Mouse (Mus musculus) neural tube, embryonic 13.5 days (tissue): ENCODE data around the gene Glp2r. TPM values are rescaled to one million over a fixed set of nuclear protein-coding genes. Genes with fewer than 3 reads are reported as not detected.

Source experiments
- ATAC-seq: fragments of 200-750 bp; cut with Nextera tagmentation; 2 replicates; pipeline ENCODE4 v1.8.0; 2017; ENCODE audit warnings: low read depth, mild to moderate bottlenecking, moderate TSS enrichment, moderate library complexity
- H3K27ac ChIP-seq: fragments of 300-500 bp; sonication (generic); replicated peaks from 2 replicates; pipeline ENCODE4 v1.5.1; 2015; ENCODE audit warnings: moderate library complexity, mild to moderate bottlenecking, inconsistent platforms
- H3K27me3 ChIP-seq: fragments of 300-500 bp; sonication (generic); 2 replicates; pipeline ENCODE4 v1.6.1; 2015; ENCODE audit warnings: mild to moderate bottlenecking, inconsistent platforms
- H3K36me3 ChIP-seq: fragments of 300-500 bp; sonication (generic); 2 replicates; pipeline ENCODE4 v1.6.1; 2015; ENCODE audit warnings: mild to moderate bottlenecking, inconsistent platforms
- H3K4me1 ChIP-seq: fragments of 300-500 bp; sonication (generic); replicated peaks from 2 replicates; pipeline ENCODE4 v1.6.1; 2015; ENCODE audit warnings: inconsistent platforms
- H3K4me2 ChIP-seq: fragments of 300-500 bp; sonication (generic); 2 replicates; pipeline ENCODE4 v1.6.1; 2015; ENCODE audit warnings: inconsistent platforms, mild to moderate bottlenecking, moderate library complexity
- H3K4me3 ChIP-seq: fragments of 300-500 bp; sonication (generic); 2 replicates; pipeline ENCODE4 v1.5.1; 2015; ENCODE audit warnings: mild to moderate bottlenecking, inconsistent platforms
- H3K9ac ChIP-seq: fragments of 300-500 bp; sonication (generic); 2 replicates; pipeline ENCODE4 v1.6.1; 2015; ENCODE audit warnings: moderate library complexity, mild to moderate bottlenecking, inconsistent platforms
- H3K9me3 ChIP-seq: fragments of 300-500 bp; sonication (generic); 2 replicates; pipeline ENCODE4 v1.6.1; 2016; ENCODE audit warnings: inconsistent platforms
- WGBS: fragments of 180-500 bp; shearing (Covaris S2); methylation state at CpG from one replicate; pipeline ENCODE4 v1.1.7; 2015; 5-methylcytosine and 5-hydroxymethylcytosine counted together
- polyA plus RNA-seq: library from polyadenylated mRNA; unstranded; fragments of >200 nt; fragmentation: Nextera tagmentation; extraction: Ambion mirVana; gene quantifications from 2 replicates; pipeline ENCODE4 v1.2.1, GENCODE M21; 2015

Glp2r gene
- polyA plus RNA-seq, 1 experiment from 2014 or later = 0.15 TPM

DNA sequence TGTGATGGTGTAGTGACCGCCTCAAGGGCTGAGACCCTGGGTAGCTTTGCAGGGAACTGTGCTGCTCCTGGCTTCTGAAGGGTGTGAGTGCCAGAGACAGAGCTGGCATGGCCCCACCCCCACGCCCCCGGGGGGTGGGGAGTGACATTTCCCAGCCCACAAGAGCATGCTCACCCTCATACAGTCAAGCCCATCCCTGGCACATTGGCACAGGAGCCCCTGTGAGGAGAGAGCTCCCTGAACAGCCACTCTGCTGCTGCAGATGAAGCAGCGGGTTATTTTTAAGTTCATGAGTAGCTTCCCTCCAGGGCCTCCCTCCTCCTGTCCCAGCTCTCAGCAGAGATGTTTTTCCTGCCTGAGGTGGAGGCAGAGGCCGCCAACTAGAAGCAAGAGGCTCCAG lies 98.8 kb downstream of the Glp2r start:
- Histone ChIP-seq H3K9ac (no peak overlapping the region), H3K4me1 (0 out of 2 replicates have a peak, but pooled peaks cover 8% of the 10 kb centered on the region), H3K4me3 (no peak overlapping the region), H3K9me3 (no peaks in the 10 kb centered on the region), H3K4me2 (no peak overlapping the region), H3K27ac (no peak overlapping the region), H3K27me3 (no peaks in the 10 kb centered on the region), H3K36me3 (no peaks in the 10 kb centered on the region)
- 74% methylated on average over 5 of the region's 5 CpGs for WGBS
- no peak for ATAC-seq

DNA sequence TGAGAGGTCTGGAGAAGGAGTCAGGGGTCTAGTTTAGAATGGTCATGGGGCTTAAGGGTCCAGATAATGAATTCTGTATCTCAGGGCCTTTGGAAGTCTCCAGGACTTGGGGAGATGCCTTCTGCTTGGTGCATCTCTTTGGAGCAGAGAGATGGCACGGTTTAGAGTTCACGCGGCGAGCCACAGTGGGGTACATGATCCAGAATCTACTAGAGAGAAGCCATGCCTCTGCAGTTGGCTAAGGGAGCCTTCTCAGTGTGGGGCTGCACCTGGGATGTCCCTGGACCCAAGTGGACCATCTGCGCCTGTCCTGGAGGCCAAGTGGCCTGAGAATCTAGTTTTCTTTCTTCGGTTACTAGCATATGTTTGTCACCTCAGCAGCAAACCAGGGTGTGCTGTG lies 100.9 kb downstream of the Glp2r start:
- H3K27me3 ChIP-seq = no peaks in the 10 kb centered on the region
- no peak for ATAC-seq
- 95% methylated on average over 6 of the region's 6 CpGs for WGBS
- no peak overlapping the region for H3K9ac ChIP-seq
- H3K27ac ChIP-seq = no peak overlapping the region
- H3K4me1 ChIP-seq = 0 out of 2 replicates have a peak, but pooled peaks cover 8% of the 10 kb centered on the region
- no peak overlapping the region for H3K4me2 ChIP-seq
- H3K36me3 ChIP-seq = no peaks in the 10 kb centered on the region
- H3K9me3 ChIP-seq = no peaks in the 10 kb centered on the region
- H3K4me3 ChIP-seq = no peak overlapping the region

DNA sequence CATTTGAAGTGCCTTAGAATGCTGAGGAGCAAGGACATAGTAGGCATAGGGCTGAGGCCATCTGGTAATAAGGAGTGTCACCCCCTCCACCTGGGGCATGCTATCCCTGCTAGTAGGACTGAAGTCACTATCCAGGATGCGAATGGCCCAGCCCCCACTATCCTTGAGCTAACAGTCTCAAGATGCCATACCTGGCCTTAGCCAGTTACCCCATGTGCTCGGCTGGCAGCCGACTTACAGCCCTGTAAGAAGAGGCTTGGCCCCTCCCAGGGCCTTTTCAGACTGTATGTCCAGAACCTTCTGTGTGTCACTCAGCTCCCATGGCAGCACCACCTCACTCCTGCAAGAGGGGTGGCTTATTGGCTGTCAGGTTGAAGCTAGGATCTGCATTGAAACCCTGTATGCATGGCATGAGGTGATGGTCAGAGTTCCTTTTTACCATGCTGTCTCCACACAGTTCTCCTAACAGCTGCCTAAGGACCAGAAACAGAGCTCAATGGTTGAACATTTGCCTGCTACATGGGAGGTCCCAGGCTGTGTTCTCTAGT lies 102.4 kb downstream of the Glp2r start:
- no peaks in the 10 kb centered on the region for H3K36me3 ChIP-seq
- H3K9ac ChIP-seq = no peak overlapping the region
- no peak overlapping the region for H3K4me3 ChIP-seq
- H3K27me3 ChIP-seq = no peaks in the 10 kb centered on the region
- WGBS = 93% methylated on average over 3 of the region's 3 CpGs
- no peak overlapping the region for H3K4me2 ChIP-seq
- 0 out of 2 replicates have a peak, but pooled peaks cover 8% of the 10 kb centered on the region for H3K4me1 ChIP-seq
- no peaks in the 10 kb centered on the region for H3K9me3 ChIP-seq
- no peak overlapping the region for H3K27ac ChIP-seq
- ATAC-seq = no peak

DNA sequence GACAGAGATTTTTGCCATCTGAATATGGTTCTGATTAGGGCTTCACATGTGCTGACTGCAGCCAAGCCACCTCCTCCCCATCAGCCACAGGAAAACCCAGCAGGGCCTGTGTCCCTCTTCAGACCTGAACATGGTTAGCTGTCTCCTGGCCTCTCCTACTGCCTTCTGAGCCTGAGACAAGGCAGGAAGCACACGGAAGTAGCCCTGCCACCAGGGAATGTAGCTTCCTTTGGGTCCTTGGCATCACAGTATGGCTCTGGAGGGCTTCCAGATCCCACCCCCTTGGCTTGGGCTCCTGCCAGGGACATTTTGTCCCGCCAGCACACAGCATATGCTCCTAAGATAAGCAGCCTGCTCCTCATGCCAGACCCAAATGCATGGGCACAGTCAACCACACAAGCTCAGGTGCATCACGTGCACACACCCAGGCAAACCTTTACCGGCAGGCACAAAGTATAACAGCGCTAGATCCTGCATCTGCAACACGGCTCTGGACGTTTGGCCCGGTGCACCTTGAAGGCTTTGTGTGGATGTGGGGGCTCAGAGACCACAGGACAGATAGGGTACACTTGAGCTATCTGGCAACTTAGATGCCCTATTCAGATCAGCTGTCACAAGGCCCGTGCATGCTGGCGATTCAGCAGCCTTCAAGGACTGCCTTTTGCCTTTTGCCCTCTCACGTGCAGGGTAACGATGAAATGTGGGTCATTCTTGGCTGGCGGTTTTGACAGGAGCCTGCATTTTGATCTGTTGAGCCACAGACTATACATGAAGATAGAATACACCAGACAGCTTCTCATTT lies 103.2 kb downstream of the Glp2r start:
- Histone ChIP-seq H3K4me2 (no peak overlapping the region), H3K9ac (no peak overlapping the region), H3K4me1 (0 out of 2 replicates have a peak, but pooled peaks cover 8% of the 10 kb centered on the region), H3K4me3 (no peak overlapping the region), H3K9me3 (no peaks in the 10 kb centered on the region), H3K27me3 (no peaks in the 10 kb centered on the region), H3K36me3 (no peaks in the 10 kb centered on the region), H3K27ac (no peak overlapping the region)
- ATAC-seq = no peak
- 86% methylated on average over 13 of the region's 13 CpGs for WGBS

DNA sequence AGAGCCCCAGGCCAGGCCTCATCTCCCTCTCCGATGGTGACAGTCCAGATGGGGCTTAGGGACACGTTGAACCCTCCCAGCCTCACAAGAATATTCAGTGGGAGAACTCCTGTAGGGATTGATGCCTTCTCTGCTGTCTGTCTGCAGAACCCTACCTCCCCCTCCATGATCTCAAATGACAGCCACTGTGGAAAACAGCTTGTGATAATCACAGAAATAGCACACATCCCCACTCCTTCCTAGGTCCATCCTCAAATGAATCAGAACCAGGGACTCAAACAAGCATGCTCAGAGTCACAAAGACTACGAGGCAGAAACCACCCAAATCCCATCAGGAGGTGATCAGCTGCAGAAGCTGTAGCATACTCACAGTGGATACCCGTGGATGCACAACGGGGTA lies 104.8 kb downstream of the Glp2r start:
- Histone ChIP-seq H3K27me3 (no peaks in the 10 kb centered on the region), H3K27ac (no peak overlapping the region), H3K4me2 (no peak overlapping the region), H3K36me3 (no peaks in the 10 kb centered on the region), H3K4me1 (0 out of 2 replicates have a peak, but pooled peaks cover 8% of the 10 kb centered on the region), H3K9ac (no peak overlapping the region), H3K4me3 (no peak overlapping the region), H3K9me3 (no peaks in the 10 kb centered on the region)
- WGBS = 82% methylated on average over 5 of the region's 5 CpGs
- no peak for ATAC-seq

DNA sequence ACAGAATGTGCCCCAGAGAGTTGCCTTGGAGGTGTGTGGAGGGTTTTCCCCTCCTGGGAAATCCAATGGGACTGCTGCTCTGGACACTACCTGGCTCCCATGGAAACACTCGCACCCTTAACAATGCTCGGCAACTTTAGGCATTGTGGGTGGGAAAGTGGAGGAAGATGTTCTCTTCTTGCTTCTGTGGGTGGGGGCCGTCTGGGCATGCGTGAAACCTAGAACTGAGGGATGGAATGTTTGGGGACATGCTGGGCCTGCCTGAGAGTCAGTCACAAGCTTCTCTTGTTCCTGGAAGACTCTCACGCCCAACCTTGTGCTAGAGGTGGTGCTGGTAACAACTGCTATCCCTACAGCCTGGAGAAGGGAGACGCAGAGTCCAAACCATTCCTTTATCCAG lies 106.0 kb downstream of the Glp2r start:
- ATAC-seq = no peak
- no peaks in the 10 kb centered on the region for H3K36me3 ChIP-seq
- no peak overlapping the region for H3K9ac ChIP-seq
- no peaks in the 10 kb centered on the region for H3K27me3 ChIP-seq
- H3K4me1 ChIP-seq = 0 out of 2 replicates have a peak, but pooled peaks cover 8% of the 10 kb centered on the region
- no peaks in the 10 kb centered on the region for H3K9me3 ChIP-seq
- H3K4me3 ChIP-seq = no peak overlapping the region
- 91% methylated on average over 6 of the region's 6 CpGs for WGBS
- H3K27ac ChIP-seq = no peak overlapping the region
- no peak overlapping the region for H3K4me2 ChIP-seq

DNA sequence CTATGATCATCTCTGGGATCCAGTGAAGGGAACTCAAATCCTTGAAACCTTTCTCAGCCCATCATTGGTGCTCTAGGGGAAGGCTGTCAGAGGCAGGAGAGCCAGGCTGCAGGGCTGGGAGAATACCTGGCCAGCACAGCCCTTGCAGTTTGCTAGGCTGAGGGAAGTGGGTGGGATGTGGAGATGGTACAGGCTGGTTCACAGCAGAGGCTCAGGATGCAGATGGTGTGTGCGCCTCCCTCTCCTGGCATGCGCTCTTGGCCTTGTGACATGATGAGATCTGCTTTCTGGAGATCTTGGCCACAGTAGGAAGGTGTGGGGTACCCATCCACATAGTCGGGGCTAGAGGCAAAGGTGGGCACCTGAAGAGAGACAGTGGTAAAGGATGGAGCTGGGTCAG lies 106.7 kb downstream of the Glp2r start:
- peak overlapping the region; percentile 28; the same call in 1 of the 2 replicates for H3K27ac ChIP-seq
- 0 out of 2 replicates have a peak, but pooled peaks cover 8% of the 10 kb centered on the region for H3K4me1 ChIP-seq
- H3K9ac ChIP-seq = no peak overlapping the region
- WGBS = 94% methylated on average over 3 of the region's 3 CpGs
- no peaks in the 10 kb centered on the region for H3K36me3 ChIP-seq
- no peaks in the 10 kb centered on the region for H3K9me3 ChIP-seq
- no peak overlapping the region for H3K4me3 ChIP-seq
- H3K4me2 ChIP-seq = no peak overlapping the region
- ATAC-seq = no peak
- no peaks in the 10 kb centered on the region for H3K27me3 ChIP-seq

DNA sequence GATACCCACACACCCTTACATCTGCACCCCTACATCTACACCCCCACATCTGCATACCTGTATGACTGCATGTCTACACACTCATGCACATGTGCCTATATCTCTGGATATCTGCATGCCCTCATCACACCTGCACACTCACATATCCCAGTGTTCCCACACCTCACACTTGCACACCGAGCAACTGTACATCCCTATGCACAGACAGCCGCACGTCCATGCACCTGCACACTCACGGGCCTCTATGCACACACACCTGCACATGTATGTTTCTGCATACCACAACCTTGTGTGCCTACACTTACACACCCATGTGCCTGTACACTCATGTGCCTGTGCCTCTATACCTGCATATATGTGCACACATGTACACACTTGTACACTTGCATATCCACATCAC lies 107.5 kb downstream of the Glp2r start:
- Histone ChIP-seq H3K36me3 (no peaks in the 10 kb centered on the region), H3K4me1 (0 out of 2 replicates have a peak, but pooled peaks cover 8% of the 10 kb centered on the region), H3K9ac (no peak overlapping the region), H3K4me3 (no peak overlapping the region), H3K4me2 (no peak overlapping the region), H3K27me3 (no peaks in the 10 kb centered on the region), H3K9me3 (no peaks in the 10 kb centered on the region), H3K27ac (no peak overlapping the region)
- ATAC-seq = no peak
- 93% methylated on average over 4 of the region's 4 CpGs for WGBS

DNA sequence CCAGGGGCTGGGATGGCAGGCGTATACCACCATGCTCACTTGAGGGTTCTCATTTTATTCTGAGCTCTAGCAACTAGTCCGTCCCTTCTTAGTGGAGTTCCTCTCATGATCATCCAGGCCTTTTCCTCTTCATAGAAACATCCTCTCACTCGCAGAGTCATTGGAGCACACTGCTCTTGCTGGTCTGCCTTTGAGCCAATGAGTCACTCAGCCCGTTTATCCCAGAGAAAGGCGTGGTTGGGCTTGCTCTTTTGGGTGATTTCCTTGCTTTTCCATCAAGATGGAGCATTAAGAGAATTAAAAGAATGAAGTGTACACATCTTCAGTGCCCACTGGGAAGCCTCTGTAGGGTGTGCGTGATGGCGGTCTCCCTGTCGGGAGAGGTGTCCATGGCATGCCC lies 109.5 kb downstream of the Glp2r start:
- no peak for ATAC-seq
- H3K4me3 ChIP-seq = no peak overlapping the region
- H3K9me3 ChIP-seq = no peaks in the 10 kb centered on the region
- H3K4me1 ChIP-seq = no peaks in the 10 kb centered on the region
- H3K36me3 ChIP-seq = no peaks in the 10 kb centered on the region
- WGBS = 90% methylated on average over 8 of the region's 8 CpGs
- H3K9ac ChIP-seq = no peak overlapping the region
- H3K27me3 ChIP-seq = no peaks in the 10 kb centered on the region
- H3K27ac ChIP-seq = no peak overlapping the region
- no peak overlapping the region for H3K4me2 ChIP-seq

DNA sequence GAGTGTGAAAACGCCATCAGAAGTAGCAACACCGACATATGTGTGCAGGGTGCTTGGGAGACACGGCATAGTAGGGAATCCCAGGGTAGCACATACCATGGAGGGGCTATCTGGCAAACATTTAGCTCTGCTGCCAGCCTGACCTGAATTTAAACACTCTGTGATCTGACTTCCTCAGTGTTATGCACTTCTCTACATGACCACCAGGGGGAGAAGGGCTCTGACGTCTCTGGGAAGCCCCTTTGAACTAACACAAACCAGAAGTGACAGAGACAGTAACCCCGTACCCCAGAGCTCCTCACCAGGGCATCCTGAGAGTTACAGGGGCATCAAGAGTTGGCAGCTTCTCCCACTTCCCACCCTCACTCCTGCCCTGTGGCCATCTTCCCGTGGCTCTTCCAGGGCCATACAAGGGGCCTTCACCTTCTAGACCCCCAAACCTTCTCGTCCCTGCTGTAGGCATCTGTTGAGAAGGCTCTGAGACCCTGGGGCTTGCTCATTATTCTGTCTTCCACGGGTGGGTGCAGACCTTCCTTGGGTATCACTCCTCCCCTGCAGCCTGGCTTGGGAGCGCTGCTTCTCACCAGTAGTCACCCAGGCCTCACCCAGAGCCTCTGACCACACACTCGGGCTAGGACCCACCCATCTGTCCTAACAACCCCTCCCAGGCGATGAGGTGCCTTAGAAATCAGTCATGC lies 113.1 kb downstream of the Glp2r start:
- peak; percentile 27; the same call in 1 of the 2 replicates for ATAC-seq
- H3K27ac ChIP-seq = no peak overlapping the region; the same call in 1 of the 2 replicates

DNA sequence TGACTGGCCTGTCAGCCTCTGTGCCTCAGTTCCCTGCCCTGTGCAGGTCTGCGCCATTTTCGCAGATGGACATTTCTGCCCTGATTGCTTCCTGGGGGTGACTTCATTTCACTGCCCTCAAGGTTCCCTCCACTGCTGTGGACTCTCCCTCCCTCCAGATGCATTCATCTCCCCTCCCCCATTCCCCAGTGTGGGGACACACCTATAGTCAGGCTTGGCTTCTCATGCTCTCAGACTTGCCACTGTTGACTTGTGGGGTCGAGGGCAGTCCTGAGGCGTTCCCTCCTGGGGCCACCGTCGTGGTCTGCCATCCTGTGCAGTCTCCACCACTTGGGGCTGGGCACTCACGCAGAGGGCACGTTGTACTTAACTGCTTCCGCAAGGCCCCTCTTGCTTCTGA lies 114.1 kb downstream of the Glp2r start:
- 88% methylated on average over 9 of the region's 9 CpGs for WGBS
- no peaks in the 10 kb centered on the region for H3K36me3 ChIP-seq
- ATAC-seq = no peak
- H3K27me3 ChIP-seq = no peaks in the 10 kb centered on the region
- no peak overlapping the region for H3K27ac ChIP-seq
- H3K4me1 ChIP-seq = peaks cover 13% of the 10 kb centered on the region
- no peaks in the 10 kb centered on the region for H3K9me3 ChIP-seq
- H3K9ac ChIP-seq = no peak overlapping the region
- no peak overlapping the region for H3K4me3 ChIP-seq
- no peak overlapping the region for H3K4me2 ChIP-seq

More for the DNA sequence above, 113.1 kb downstream of the Glp2r start:
- Histone ChIP-seq H3K4me3 (no peak overlapping the region), H3K4me1 (peaks cover 3% of the 10 kb centered on the region), H3K27me3 (no peaks in the 10 kb centered on the region), H3K36me3 (no peaks in the 10 kb centered on the region), H3K4me2 (no peak overlapping the region), H3K9me3 (no peaks in the 10 kb centered on the region), H3K9ac (no peak overlapping the region)
- WGBS = 46% methylated on average over 11 of the region's 11 CpGs

DNA sequence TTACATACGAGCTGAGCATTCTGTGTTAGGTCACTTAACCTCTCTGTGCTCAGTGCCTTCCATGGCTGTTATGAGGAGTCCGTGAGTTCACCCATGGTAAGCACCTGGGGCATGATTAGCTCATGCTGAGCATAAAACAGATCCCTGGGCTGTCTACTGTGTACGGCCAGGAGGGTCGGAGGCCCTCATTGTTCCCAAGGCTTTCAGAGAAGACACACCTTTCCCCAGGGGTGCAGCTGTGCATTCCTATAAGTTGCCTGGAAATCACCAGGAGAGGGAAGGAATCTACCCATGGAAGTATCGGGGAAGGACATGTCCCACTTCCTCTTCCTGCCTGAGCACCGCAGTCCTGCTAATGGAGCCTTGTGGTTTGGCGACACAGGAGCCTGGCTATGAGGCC lies 114.6 kb downstream of the Glp2r start:
- WGBS = 81% methylated on average over 7 of the region's 7 CpGs
- no peak overlapping the region for H3K27ac ChIP-seq
- no peak overlapping the region for H3K4me2 ChIP-seq
- no peaks in the 10 kb centered on the region for H3K9me3 ChIP-seq
- H3K27me3 ChIP-seq = no peaks in the 10 kb centered on the region
- H3K4me3 ChIP-seq = no peak overlapping the region
- H3K4me1 ChIP-seq = peaks cover 15% of the 10 kb centered on the region
- no peak for ATAC-seq
- H3K36me3 ChIP-seq = no peaks in the 10 kb centered on the region
- no peak overlapping the region for H3K9ac ChIP-seq
